Mouse (Mus musculus): Measurements from ENCODE around the gene 0610037L13Rik. TPM values are rescaled to one million over a fixed set of nuclear protein-coding genes. Genes with fewer than 3 reads are reported as not detected.

0610037L13Rik gene
- total and polyA plus RNA-seq, 2 experiments from 2014 or later = 63.7 to 102 TPM

DNA sequence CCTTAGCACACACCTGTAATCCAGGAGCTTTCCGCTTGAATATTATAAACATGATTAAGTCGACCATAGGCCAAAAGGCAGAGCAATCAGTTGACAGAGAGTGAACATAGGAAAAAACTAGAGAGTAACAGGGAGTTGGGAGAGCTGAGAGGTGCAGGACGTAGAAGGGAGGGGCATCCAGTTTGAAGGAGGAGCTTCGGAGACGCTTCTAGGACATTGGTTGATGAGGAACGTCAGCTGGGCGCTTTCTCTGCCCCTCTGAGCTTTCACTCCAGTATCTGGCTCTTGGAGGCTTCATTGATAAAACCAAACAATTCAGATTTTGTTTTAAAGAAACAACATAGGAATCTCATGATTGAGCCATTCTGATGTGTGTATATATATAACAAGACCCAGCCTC lies 3.2 kb upstream of the 0610037L13Rik start:
- H3K27me3 ChIP-seq (ENCODE audit: insufficient read depth, low read length) = no peaks in the 10 kb centered on the region

DNA sequence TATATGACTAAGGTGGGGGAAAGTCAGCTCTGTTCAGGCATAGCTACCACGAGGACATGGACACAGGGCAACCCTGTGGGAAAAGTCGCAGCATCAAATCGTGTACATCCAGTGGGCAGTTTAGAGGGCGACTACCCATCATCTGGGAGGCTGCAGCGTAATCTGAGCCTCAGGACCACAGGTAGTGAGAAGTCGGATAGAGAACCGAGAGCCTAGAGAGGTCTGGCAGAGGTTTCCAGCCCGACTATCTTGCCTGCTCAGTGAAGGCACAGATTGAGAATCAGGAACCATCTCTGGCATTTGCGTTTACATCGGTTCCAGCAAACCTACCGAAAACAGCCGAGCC lies 255 bp upstream of the 0610037L13Rik start:
- H3K4me2 ChIP-seq (ENCODE audit: low read depth) = peak overlapping the region; percentile 84

More for the DNA sequence above, 3.2 kb upstream of the 0610037L13Rik start:
- no peak overlapping the region for H3K4me3 ChIP-seq (ENCODE audit: low read depth, low read length)
- ATAC-seq = no peak
- peaks cover 48% of the 10 kb centered on the region for H3K36me3 ChIP-seq (ENCODE audit: insufficient read depth)
- no peak for DNase-seq
- no peak for TF ChIP-seq CTCF (IDR thresholded peaks at IDR 0.05; ENCODE audit: low read depth)
- H3K4me1 ChIP-seq (ENCODE audit: insufficient read depth) = no peaks in the 10 kb centered on the region; the same call in 1 of the 2 replicates
- 79% methylated on average over 7 of the region's 7 CpGs for WGBS
- no peak overlapping the region for H3K4me2 ChIP-seq (ENCODE audit: low read depth)
- no peak overlapping the region for H3K9ac ChIP-seq
- H3K27ac ChIP-seq (ENCODE audit: low read depth, low read length) = no peak overlapping the region
- no peaks in the 10 kb centered on the region for H3K9me3 ChIP-seq (ENCODE audit: low read length)

DNA sequence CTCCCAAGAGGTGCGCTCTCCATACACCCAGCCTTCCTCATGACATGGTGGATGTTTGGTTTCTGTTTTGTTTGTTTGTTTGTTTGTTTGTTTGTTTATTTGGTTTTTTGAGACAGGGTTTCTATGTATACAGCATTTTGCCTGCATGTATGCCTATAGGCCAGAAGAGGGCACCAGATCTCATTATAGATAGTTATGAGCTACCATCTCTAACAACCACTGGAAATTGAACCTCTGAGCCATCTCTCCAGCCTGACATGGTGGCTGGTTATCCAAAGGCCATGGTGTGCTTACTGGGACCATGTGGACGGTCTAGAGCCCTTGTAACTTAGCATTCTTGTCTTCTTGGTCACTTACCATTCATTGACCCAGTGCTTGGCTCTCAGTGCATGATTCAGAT lies 3.0 kb downstream of the 0610037L13Rik start:
- no peak for ATAC-seq
- H3K27ac ChIP-seq (ENCODE audit: low read depth, low read length) = no peak overlapping the region
- WGBS = 83% methylated on average over 2 of the region's 2 CpGs

More for the DNA sequence above, 255 bp upstream of the 0610037L13Rik start:
- Histone ChIP-seq H3K4me3 (ENCODE audit: low read depth, low read length) (peak overlapping the region; percentile 57), H3K36me3 (ENCODE audit: insufficient read depth) (peaks cover 37% of the 10 kb centered on the region), H3K9ac (peak overlapping the region; percentile 65), H3K9me3 (ENCODE audit: low read length) (no peaks in the 10 kb centered on the region), H3K4me1 (ENCODE audit: insufficient read depth) (no peaks in the 10 kb centered on the region; the same call in 1 of the 2 replicates), H3K27me3 (ENCODE audit: insufficient read depth, low read length) (no peaks in the 10 kb centered on the region), H3K27ac (ENCODE audit: low read depth, low read length) (peak overlapping the region; percentile 93)
- no peak for DNase-seq
- under 1% methylated on average over 12 of the region's 12 CpGs for WGBS
- peak; percentile 30 for ATAC-seq
- no peak for TF ChIP-seq CTCF (IDR thresholded peaks at IDR 0.05; ENCODE audit: low read depth)

DNA sequence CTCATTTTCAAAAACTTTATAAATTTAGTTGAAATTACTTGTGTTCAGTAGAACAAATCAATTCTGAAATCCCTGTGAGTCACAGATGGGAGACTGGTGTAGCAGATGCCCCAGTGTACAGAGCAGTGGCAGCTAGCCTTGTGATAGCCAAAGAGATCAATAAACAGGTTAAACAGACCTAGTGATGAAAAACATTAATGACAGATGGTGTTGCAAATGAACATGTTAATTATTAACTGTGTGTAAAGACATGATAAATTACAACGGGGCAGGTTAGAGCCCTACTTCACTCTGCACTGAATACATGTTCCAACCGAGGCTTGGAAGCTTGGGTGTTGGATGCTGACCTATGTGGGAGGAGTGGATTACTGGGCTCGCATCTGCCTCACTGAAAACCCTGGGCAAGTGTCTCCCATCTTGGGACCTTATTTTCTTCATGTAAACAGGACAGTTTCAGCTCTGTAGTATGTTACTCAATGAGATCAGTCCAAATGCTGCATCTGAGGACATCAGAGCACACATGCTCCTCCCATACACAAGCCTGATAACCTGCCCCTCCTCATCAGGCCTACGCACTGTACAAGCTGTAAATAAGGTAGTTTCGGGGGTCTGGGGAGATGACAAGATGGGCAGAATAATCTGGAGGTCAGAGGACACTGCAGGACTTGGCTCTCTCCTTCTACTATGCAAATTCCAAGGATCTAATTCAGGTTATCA lies 9.8 kb downstream of the 0610037L13Rik start:
- Histone ChIP-seq H3K9me3 (ENCODE audit: low read length) (no peaks in the 10 kb centered on the region), H3K9ac (no peak overlapping the region), H3K4me3 (ENCODE audit: low read depth, low read length) (no peak overlapping the region), H3K27me3 (ENCODE audit: insufficient read depth, low read length) (no peaks in the 10 kb centered on the region), H3K36me3 (ENCODE audit: insufficient read depth) (peaks cover 33% of the 10 kb centered on the region), H3K4me1 (ENCODE audit: insufficient read depth) (no peaks in the 10 kb centered on the region), H3K4me2 (ENCODE audit: low read depth) (no peak overlapping the region), H3K27ac (ENCODE audit: low read depth, low read length) (no peak overlapping the region)
- ATAC-seq = no peak
- no peak for TF ChIP-seq CTCF (IDR thresholded peaks at IDR 0.05; ENCODE audit: low read depth)
- DNase-seq = no peak
- 80% methylated on average over 5 of the region's 5 CpGs for WGBS

More for the DNA sequence above, 3.0 kb downstream of the 0610037L13Rik start:
- Histone ChIP-seq H3K4me2 (ENCODE audit: low read depth) (no peak overlapping the region), H3K27me3 (ENCODE audit: insufficient read depth, low read length) (no peaks in the 10 kb centered on the region), H3K4me1 (ENCODE audit: insufficient read depth) (no peaks in the 10 kb centered on the region; the same call in 1 of the 2 replicates), H3K9me3 (ENCODE audit: low read length) (no peaks in the 10 kb centered on the region), H3K4me3 (ENCODE audit: low read depth, low read length) (no peak overlapping the region), H3K9ac (no peak overlapping the region), H3K36me3 (ENCODE audit: insufficient read depth) (peaks cover 38% of the 10 kb centered on the region)
- peak; percentile 46 for DNase-seq
- peak; percentile 70 for TF ChIP-seq CTCF (IDR thresholded peaks at IDR 0.05; ENCODE audit: low read depth)

DNA sequence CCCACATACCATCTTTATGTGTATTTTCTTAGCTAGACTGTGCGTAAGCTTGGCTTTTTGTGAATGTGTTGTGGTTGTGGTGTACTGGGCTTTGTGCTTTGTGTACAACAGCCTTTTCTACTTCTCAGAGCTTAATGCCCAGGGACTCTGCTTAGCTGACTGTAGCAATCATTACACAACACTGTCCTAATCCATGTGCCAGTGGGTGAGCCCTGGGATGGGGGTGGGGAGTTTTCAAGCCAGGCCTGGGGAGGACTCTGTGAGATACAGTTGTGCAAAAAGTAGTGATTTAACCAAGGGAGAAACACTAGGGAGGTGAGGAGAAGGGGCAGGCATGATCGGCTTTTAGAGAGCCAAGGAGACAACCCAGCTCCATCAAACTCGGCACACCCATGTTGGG lies 10.6 kb downstream of the 0610037L13Rik start:
- Histone ChIP-seq H3K4me2 (ENCODE audit: low read depth) (no peak overlapping the region), H3K9me3 (ENCODE audit: low read length) (no peaks in the 10 kb centered on the region), H3K36me3 (ENCODE audit: insufficient read depth) (peaks cover 28% of the 10 kb centered on the region), H3K27ac (ENCODE audit: low read depth, low read length) (no peak overlapping the region), H3K4me3 (ENCODE audit: low read depth, low read length) (no peak overlapping the region), H3K4me1 (ENCODE audit: insufficient read depth) (no peaks in the 10 kb centered on the region), H3K9ac (no peak overlapping the region), H3K27me3 (ENCODE audit: insufficient read depth, low read length) (no peaks in the 10 kb centered on the region)
- TF ChIP-seq CTCF (IDR thresholded peaks at IDR 0.05; ENCODE audit: low read depth) = no peak
- WGBS = 88% methylated on average over 3 of the region's 3 CpGs
- DNase-seq (no peak), ATAC-seq (no peak)

DNA sequence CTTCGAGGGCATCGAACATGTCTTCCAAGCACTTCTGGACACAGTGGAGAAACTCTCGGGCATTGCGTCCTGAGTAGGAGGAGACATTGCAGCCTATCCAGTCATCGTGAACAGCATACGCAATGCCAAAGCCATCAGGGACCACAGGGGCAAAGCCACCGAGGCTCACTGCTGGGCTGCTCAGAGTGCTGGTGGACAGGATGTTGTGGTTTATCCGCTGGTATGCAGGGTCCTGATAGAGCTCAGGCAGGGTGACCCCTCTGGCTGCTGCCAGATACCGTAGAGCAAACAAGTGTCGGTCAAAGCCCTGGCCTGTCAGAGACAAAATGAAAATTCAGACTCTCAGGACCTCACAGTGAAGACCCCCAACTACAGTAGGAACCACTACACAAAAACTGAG lies 14.6 kb downstream of the 0610037L13Rik start:
- ATAC-seq (no peak), DNase-seq (no peak)
- H3K9ac ChIP-seq = no peak overlapping the region
- TF ChIP-seq CTCF (IDR thresholded peaks at IDR 0.05; ENCODE audit: low read depth) = no peak
- H3K36me3 ChIP-seq (ENCODE audit: insufficient read depth) = no peaks in the 10 kb centered on the region
- H3K4me3 ChIP-seq (ENCODE audit: low read depth, low read length) = no peak overlapping the region
- WGBS = 96% methylated on average over 10 of the region's 10 CpGs
- no peak overlapping the region for H3K4me2 ChIP-seq (ENCODE audit: low read depth)
- H3K4me1 ChIP-seq (ENCODE audit: insufficient read depth) = no peaks in the 10 kb centered on the region
- no peaks in the 10 kb centered on the region for H3K27me3 ChIP-seq (ENCODE audit: insufficient read depth, low read length)
- H3K27ac ChIP-seq (ENCODE audit: low read depth, low read length) = no peak overlapping the region
- H3K9me3 ChIP-seq (ENCODE audit: low read length) = no peaks in the 10 kb centered on the region

DNA sequence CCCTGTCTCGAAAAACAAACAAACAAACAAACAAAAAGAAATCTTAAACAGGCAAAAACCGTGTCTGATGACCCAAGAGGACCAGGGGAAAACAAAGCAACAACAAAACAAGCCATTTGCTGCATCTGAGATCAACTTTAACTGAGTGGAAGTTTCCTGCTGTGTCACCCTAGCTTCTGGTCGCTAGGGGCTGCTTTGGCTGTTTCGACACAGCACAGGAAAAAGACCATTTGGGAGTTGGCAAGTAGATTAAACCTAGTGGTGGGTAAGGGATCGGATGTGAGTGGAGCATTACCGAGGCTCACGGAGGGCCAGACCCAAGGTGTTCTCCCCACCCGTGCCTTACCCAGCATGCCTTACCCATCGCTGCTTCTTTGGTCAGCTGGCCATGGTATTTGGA lies 16.9 kb downstream of the 0610037L13Rik start:
- no peaks in the 10 kb centered on the region for H3K27me3 ChIP-seq (ENCODE audit: insufficient read depth, low read length)
- no peak overlapping the region for H3K9ac ChIP-seq
- whole genome bisulfite sequencing = 92% methylated on average over 9 of the region's 9 CpGs
- H3K9me3 ChIP-seq (ENCODE audit: low read length) = no peaks in the 10 kb centered on the region
- TF ChIP-seq CTCF (IDR thresholded peaks at IDR 0.05; ENCODE audit: low read depth) = no peak
- H3K36me3 ChIP-seq (ENCODE audit: insufficient read depth) = no peaks in the 10 kb centered on the region
- no peaks in the 10 kb centered on the region for H3K4me1 ChIP-seq (ENCODE audit: insufficient read depth)
- no peak overlapping the region for H3K27ac ChIP-seq (ENCODE audit: low read depth, low read length)
- DNase-seq (no peak), ATAC-seq (no peak)
- no peak overlapping the region for H3K4me2 ChIP-seq (ENCODE audit: low read depth)
- no peak overlapping the region for H3K4me3 ChIP-seq (ENCODE audit: low read depth, low read length)

Data from forebrain, postnatal 0 days (tissue).